Mouse (Mus musculus): ENCODE data around the gene Gprc5d. TPM values are rescaled to one million over a fixed set of nuclear protein-coding genes. Genes with fewer than 3 reads are reported as not detected.

Gprc5d gene
- polyA plus RNA-seq, 1 experiment from 2014 or later, result not detected

- H3K4me1 ChIP-seq (replicated peaks), result no peaks in the 10 kb centered on the region
- WGBS, result 22% methylated on average over 5 of the region's 5 CpGs
- no peaks in the 10 kb centered on the region for H3K36me3 ChIP-seq
- no peak overlapping the region for H3K27ac ChIP-seq
- H3K4me3 ChIP-seq, result no peak overlapping the region
- no peak overlapping the region for H3K4me2 ChIP-seq
- no peak for ATAC-seq (replicated peaks; ENCODE audit: insufficient number of reproducible peaks, insufficient read depth, low FRiP score, low read depth)
- H3K27me3 ChIP-seq, result peaks cover 5% of the 10 kb centered on the region; the same call in 1 of the 2 replicates
- no peaks in the 10 kb centered on the region for H3K9me3 ChIP-seq (replicated peaks)
- H3K9ac ChIP-seq, result no peak overlapping the region
Observed at GRCm38 (mm10) chr6:135150311-135150710, 32.2 kb upstream of the Gprc5d start.

DNA sequence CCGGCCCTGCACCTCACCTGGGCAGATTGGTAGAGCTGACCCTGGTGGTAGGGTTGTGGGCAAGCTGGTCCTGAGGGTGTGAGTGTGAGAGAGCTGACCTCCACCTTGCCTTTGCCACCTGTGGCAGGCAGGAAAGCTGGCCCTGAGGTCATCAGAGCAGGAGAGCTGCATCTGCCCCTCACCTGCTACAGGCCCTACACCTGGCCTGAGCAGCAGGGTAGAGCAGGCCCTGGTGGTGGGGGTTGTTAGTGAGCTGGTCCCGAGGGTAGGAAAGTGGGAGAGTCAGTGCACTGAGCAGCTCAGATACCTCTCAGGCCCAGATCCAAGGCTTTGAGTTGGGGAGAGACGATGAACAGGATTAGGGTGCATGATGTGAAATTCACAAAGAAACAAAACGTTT lies 31.6 kb upstream of the Gprc5d start:
- H3K9me3 ChIP-seq (replicated peaks), result no peaks in the 10 kb centered on the region
- no peak overlapping the region for H3K27ac ChIP-seq
- no peak overlapping the region for H3K4me2 ChIP-seq
- H3K9ac ChIP-seq, result no peak overlapping the region
- H3K4me1 ChIP-seq (replicated peaks), result no peaks in the 10 kb centered on the region
- no peak overlapping the region for H3K4me3 ChIP-seq
- H3K36me3 ChIP-seq, result no peaks in the 10 kb centered on the region
- 73% methylated on average over 4 of the region's 4 CpGs for WGBS
- ATAC-seq (replicated peaks; ENCODE audit: insufficient number of reproducible peaks, insufficient read depth, low FRiP score, low read depth), result no peak; the same call in 1 of the 2 replicates
- peaks cover 5% of the 10 kb centered on the region; the same call in 1 of the 2 replicates for H3K27me3 ChIP-seq

DNA sequence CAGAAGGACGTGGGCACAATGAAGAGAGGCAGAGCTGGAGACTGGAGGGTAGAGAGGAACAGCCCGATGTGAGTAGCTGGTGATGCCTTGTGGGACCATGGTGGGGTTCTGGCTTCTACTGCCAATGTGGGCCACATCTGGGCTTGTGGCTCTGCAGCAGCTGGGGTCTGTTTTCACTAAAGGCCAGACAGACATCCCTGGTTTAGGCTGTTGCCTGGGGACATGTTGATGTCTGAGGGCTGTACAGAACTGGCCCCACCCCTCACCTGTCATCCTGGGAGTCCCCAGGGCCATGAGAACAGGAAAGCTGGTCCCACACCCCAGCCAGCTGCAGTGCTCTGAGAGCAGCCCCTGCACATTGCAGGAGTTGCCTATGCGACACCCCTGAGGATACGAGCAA lies 31.1 kb upstream of the Gprc5d start:
- WGBS, result 71% methylated on average over 4 of the region's 4 CpGs
- Histone ChIP-seq H3K4me3 (no peak overlapping the region), H3K36me3 (no peaks in the 10 kb centered on the region), H3K27ac (no peak overlapping the region), H3K4me1 (replicated peaks) (no peaks in the 10 kb centered on the region), H3K27me3 (peaks cover 5% of the 10 kb centered on the region; the same call in 1 of the 2 replicates), H3K9me3 (replicated peaks) (no peaks in the 10 kb centered on the region), H3K9ac (no peak overlapping the region), H3K4me2 (no peak overlapping the region)
- no peak for ATAC-seq (replicated peaks; ENCODE audit: insufficient number of reproducible peaks, insufficient read depth, low FRiP score, low read depth)

- Histone ChIP-seq H3K36me3 (no peaks in the 10 kb centered on the region), H3K4me2 (no peak overlapping the region), H3K27ac (no peak overlapping the region), H3K9me3 (replicated peaks) (no peaks in the 10 kb centered on the region), H3K4me1 (replicated peaks) (no peaks in the 10 kb centered on the region), H3K4me3 (no peak overlapping the region), H3K27me3 (peaks cover 5% of the 10 kb centered on the region; the same call in 1 of the 2 replicates), H3K9ac (no peak overlapping the region)
- 34% methylated on average over 1 of the region's 1 CpGs for WGBS
- no peak for ATAC-seq (replicated peaks; ENCODE audit: insufficient number of reproducible peaks, insufficient read depth, low FRiP score, low read depth)
Observed at GRCm38 (mm10) chr6:135148506-135148905, 30.4 kb upstream of the Gprc5d start.

DNA sequence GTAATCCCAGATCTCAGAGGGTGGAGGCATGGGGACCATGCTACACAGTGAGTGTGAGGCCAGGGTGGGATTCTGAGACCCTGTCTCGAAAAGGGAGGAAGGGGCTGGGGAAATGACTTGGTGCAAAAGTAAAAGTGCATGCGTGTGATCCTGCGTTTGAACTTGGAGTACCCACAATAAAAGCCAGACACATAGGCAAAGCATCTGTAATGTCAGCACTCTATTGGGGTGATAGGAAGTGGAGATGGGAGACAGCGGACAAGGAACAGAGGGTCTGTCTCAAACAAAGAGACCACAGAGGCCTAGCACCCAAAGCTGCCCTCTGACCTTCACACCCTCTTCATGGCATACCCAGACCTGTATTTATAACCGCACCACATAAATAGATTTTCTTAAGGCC lies 27.9 kb upstream of the Gprc5d start:
- Histone ChIP-seq H3K36me3 (no peaks in the 10 kb centered on the region), H3K4me2 (no peak overlapping the region), H3K9ac (no peak overlapping the region), H3K4me3 (no peak overlapping the region), H3K9me3 (replicated peaks) (no peaks in the 10 kb centered on the region), H3K27ac (no peak overlapping the region), H3K27me3 (peaks cover 5% of the 10 kb centered on the region; the same call in 1 of the 2 replicates), H3K4me1 (replicated peaks) (peaks cover 3% of the 10 kb centered on the region; the same call in 1 of the 2 replicates)
- no peak for ATAC-seq (replicated peaks; ENCODE audit: insufficient number of reproducible peaks, insufficient read depth, low FRiP score, low read depth)
- 85% methylated on average over 5 of the region's 5 CpGs for WGBS

DNA sequence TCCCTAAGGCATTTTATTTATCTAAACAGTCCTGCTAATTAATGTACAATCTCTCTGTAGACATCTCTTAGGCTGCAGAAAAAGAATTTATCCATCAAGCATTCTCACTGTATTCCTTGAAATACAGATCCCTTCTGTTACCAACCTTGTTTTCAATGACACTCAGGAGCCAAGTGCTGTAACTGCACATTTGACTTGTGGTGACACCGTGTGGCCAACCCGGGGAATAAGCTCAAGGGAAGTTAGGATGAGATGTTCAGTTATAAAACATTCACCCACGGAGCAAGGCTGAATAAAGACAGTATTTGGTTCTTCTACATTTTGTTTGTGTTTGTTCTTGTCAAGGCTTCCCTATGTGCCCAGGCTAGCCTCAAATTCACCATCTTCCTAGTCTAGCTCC lies 26.4 kb upstream of the Gprc5d start:
- H3K27me3 ChIP-seq, result peaks cover 2% of the 10 kb centered on the region; the same call in 1 of the 2 replicates
- H3K36me3 ChIP-seq, result no peaks in the 10 kb centered on the region
- WGBS, result 2% methylated on average over 3 of the region's 3 CpGs
- no peak overlapping the region for H3K27ac ChIP-seq
- no peak overlapping the region for H3K9ac ChIP-seq
- ATAC-seq (replicated peaks; ENCODE audit: insufficient number of reproducible peaks, insufficient read depth, low FRiP score, low read depth), result no peak
- no peaks in the 10 kb centered on the region for H3K9me3 ChIP-seq (replicated peaks)
- no peak overlapping the region for H3K4me2 ChIP-seq
- peaks cover 3% of the 10 kb centered on the region; the same call in 1 of the 2 replicates for H3K4me1 ChIP-seq (replicated peaks)
- H3K4me3 ChIP-seq, result no peak overlapping the region

DNA sequence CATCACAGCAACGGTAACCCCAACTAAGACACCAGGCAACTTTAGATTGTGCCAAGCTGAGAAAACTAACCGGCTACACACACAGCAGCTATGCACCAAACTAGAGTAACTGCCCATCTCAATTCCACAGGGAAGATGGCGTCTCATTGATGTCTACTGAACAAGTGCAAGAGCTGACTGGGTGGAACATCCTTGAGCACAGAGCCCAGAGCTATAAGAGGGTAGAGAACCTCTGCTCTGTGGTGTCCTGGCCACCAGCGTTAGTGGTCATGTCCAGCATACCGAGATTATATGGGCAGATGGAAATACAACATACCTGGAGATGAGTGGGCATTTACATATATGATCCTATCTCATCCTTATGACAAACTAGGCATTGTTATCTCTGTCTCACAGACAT lies 25.1 kb upstream of the Gprc5d start:
- Histone ChIP-seq H3K4me3 (no peak overlapping the region), H3K27ac (no peak overlapping the region), H3K4me2 (no peak overlapping the region), H3K9me3 (replicated peaks) (no peaks in the 10 kb centered on the region), H3K4me1 (replicated peaks) (peaks cover 3% of the 10 kb centered on the region; the same call in 1 of the 2 replicates), H3K36me3 (no peaks in the 10 kb centered on the region), H3K27me3 (no peaks in the 10 kb centered on the region), H3K9ac (no peak overlapping the region)
- no peak for ATAC-seq (replicated peaks; ENCODE audit: insufficient number of reproducible peaks, insufficient read depth, low FRiP score, low read depth)
- WGBS, result 90% methylated on average over 5 of the region's 5 CpGs

DNA sequence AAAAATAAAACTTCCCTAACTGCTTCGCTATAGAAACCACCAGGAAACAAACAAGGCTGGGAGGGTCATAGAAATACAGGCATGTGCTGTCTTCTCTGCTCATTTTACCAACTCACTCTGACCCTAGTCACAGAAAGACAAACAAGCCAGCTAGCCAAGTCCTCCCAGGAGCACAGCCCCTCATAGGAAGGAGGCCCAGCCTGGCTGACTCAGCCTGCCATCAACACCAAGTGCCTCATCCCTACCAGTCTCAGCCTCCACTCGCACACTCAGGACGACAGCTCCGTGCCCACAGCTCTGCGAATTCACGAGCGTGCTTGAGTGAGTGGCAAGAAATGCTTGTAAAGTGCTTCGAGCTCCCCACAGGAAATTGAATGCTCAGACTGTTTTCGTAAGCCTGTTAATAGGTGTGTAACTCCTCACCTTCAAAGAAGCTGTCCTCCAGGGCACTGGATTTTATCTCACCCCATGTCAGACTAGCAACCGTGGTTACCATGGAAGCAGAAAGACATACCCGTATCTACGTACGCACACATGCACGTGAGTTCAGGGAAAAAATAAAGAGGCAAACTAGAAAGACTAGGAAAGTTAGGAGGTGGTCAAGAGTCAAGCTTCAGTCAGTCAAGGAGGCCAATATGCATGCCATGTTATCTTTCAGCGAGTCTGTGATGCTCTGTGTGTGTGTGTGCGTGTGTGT lies 23.5 kb upstream of the Gprc5d start:
- Histone ChIP-seq H3K27ac (no peak overlapping the region), H3K9me3 (replicated peaks) (no peaks in the 10 kb centered on the region), H3K4me2 (no peak overlapping the region), H3K4me1 (replicated peaks) (peaks cover 8% of the 10 kb centered on the region), H3K9ac (no peak overlapping the region), H3K27me3 (no peaks in the 10 kb centered on the region), H3K4me3 (no peak overlapping the region), H3K36me3 (no peaks in the 10 kb centered on the region)
- 55% methylated on average over 16 of the region's 16 CpGs for WGBS
- no peak for ATAC-seq (replicated peaks; ENCODE audit: insufficient number of reproducible peaks, insufficient read depth, low FRiP score, low read depth)

DNA sequence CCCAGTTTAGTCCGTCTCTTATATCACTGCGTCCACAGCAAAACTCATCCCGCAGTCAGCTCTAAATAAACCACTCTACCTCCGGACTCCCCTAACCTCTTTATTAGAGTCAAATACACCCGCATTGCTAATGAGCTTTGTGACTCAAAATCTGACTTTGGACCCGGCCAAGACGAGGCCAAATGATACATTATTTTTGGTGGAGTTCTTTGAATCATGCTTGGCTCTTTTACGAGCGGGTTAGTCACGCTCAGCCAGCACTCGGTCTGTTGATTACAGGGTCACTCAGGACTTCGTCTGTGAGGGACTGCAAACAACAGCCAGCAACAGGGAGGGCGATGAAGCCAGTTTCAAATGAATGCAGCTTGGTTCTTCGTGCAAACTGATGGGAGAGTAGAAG lies 20.7 kb upstream of the Gprc5d start:
- Histone ChIP-seq H3K4me1 (replicated peaks) (peaks cover 13% of the 10 kb centered on the region), H3K4me2 (no peak overlapping the region), H3K27ac (no peak overlapping the region), H3K9ac (no peak overlapping the region), H3K4me3 (no peak overlapping the region), H3K9me3 (replicated peaks) (no peaks in the 10 kb centered on the region), H3K27me3 (no peaks in the 10 kb centered on the region), H3K36me3 (no peaks in the 10 kb centered on the region)
- WGBS, result 67% methylated on average over 14 of the region's 14 CpGs
- no peak for ATAC-seq (replicated peaks; ENCODE audit: insufficient number of reproducible peaks, insufficient read depth, low FRiP score, low read depth)

- no peaks in the 10 kb centered on the region for H3K27me3 ChIP-seq
- WGBS, result 60% methylated on average over 7 of the region's 7 CpGs
- no peak for ATAC-seq (replicated peaks; ENCODE audit: insufficient number of reproducible peaks, insufficient read depth, low FRiP score, low read depth)
Observed at GRCm38 (mm10) chr6:135138207-135138606, 20.1 kb upstream of the Gprc5d start.

GRCm38 (mm10) chr6:135137736-135138135 lies 19.7 kb upstream of the Gprc5d start:
- 74% methylated on average over 9 of the region's 9 CpGs for WGBS
- ATAC-seq (replicated peaks; ENCODE audit: insufficient number of reproducible peaks, insufficient read depth, low FRiP score, low read depth), result no peak
- Histone ChIP-seq H3K27me3 (no peaks in the 10 kb centered on the region), H3K27ac (no peak overlapping the region), H3K36me3 (no peaks in the 10 kb centered on the region), H3K9me3 (replicated peaks) (no peaks in the 10 kb centered on the region), H3K9ac (no peak overlapping the region), H3K4me2 (no peak overlapping the region), H3K4me3 (no peak overlapping the region), H3K4me1 (replicated peaks) (peaks cover 13% of the 10 kb centered on the region)

More at GRCm38 (mm10) chr6:135138207-135138606, 20.1 kb upstream of the Gprc5d start:
- no peak overlapping the region for H3K4me2 ChIP-seq
- H3K36me3 ChIP-seq, result no peaks in the 10 kb centered on the region
- H3K9ac ChIP-seq, result no peak overlapping the region
- H3K9me3 ChIP-seq (replicated peaks), result no peaks in the 10 kb centered on the region
- no peak overlapping the region for H3K4me3 ChIP-seq
- H3K27ac ChIP-seq, result no peak overlapping the region
- H3K4me1 ChIP-seq (replicated peaks), result peaks cover 13% of the 10 kb centered on the region
